Mouse (Mus musculus): ENCODE measurements at regions not wholly inside any gene's neighbourhood (a gene's known extent, or its start where the extent isn't known, plus 50 kb on each side); places are given as distances from the start of the nearest gene placed in this dataset.

- no peaks in the 10 kb centered on the region for H3K27me3 ChIP-seq (ENCODE audit: control insufficient read depth, insufficient read depth, low read length)
- no peak overlapping the region for H3K4me3 ChIP-seq (ENCODE audit: low read depth, low read length)
- TF ChIP-seq CTCF (IDR thresholded peaks at IDR 0.05; ENCODE audit: extremely low read depth, insufficient read length, insufficient replicate concordance, low read depth, low read length) (no peak), POLR2A (IDR thresholded peaks at IDR 0.05; ENCODE audit: low read depth, low read length) (no peak)
- 32% methylated on average over 1 of the region's 1 CpGs for WGBS
- no peaks in the 10 kb centered on the region for H3K4me1 ChIP-seq (ENCODE audit: control insufficient read depth, insufficient read depth, insufficient read length, low read length)
- no peaks in the 10 kb centered on the region for H3K36me3 ChIP-seq (ENCODE audit: control insufficient read depth, insufficient read depth, low read length)
- H3K27ac ChIP-seq (ENCODE audit: insufficient read depth, low read depth, low read length) = no peak overlapping the region
Measured at GRCm38 (mm10) chr12:97994884-97995283, 264.4 kb downstream of the Galc start.

DNA sequence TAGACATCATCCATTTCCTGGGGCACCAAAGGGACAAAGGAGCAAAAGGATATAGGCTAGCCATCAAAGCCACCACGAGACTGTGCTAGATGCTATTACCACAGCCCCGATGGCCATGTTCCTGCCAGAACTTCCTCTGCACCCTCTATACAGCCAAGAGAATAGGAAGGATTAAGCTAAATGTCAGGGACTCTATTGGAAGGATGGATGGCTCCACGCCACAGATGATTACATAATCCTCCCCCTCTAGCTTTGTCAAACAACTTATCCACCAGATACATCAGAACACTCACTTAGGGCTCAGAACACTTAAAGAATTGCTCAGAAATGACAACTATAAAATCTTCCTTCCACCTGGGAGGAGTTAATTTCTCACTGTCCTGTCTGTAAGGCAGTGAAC, 265.3 kb downstream of the Galc start:
- Histone ChIP-seq H3K4me1 (ENCODE audit: control insufficient read depth, insufficient read depth, insufficient read length, low read length) (no peaks in the 10 kb centered on the region), H3K27ac (ENCODE audit: insufficient read depth, low read depth, low read length) (no peak overlapping the region), H3K27me3 (ENCODE audit: control insufficient read depth, insufficient read depth, low read length) (no peaks in the 10 kb centered on the region), H3K36me3 (ENCODE audit: control insufficient read depth, insufficient read depth, low read length) (no peaks in the 10 kb centered on the region), H3K4me3 (ENCODE audit: low read depth, low read length) (no peak overlapping the region)
- no peak for TF ChIP-seq CTCF (IDR thresholded peaks at IDR 0.05; ENCODE audit: extremely low read depth, insufficient read length, insufficient replicate concordance, low read depth, low read length)
- TF ChIP-seq POLR2A (IDR thresholded peaks at IDR 0.05; ENCODE audit: low read depth, low read length) = no peak
- 78% methylated on average over 3 of the region's 3 CpGs for WGBS

DNA sequence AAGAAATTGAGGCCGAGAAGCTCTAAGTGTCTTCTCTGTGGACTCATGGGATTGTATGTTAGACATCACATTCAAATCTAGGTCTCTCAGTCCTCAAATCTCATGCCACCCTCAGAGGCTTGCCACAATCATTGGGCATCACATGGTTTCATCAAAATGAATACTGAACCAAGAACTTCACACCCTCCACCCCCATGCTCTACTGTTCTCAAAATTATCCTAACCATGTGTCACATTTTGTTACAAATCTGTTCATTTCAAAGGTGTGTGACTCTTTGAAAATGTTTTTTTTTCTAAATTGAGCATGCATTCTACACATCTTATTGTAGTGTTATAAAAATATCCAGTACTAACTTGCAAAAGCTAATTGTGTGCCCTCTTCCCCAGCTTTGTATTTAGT, 275.9 kb downstream of the Galc start:
- Histone ChIP-seq H3K27me3 (ENCODE audit: control insufficient read depth, insufficient read depth, low read length) (no peaks in the 10 kb centered on the region), H3K36me3 (ENCODE audit: control insufficient read depth, insufficient read depth, low read length) (no peaks in the 10 kb centered on the region), H3K4me1 (ENCODE audit: control insufficient read depth, insufficient read depth, insufficient read length, low read length) (no peaks in the 10 kb centered on the region), H3K27ac (ENCODE audit: insufficient read depth, low read depth, low read length) (no peak overlapping the region), H3K4me3 (ENCODE audit: low read depth, low read length) (no peak overlapping the region)
- 95% methylated on average over 1 of the region's 1 CpGs for WGBS
- TF ChIP-seq POLR2A (IDR thresholded peaks at IDR 0.05; ENCODE audit: low read depth, low read length) = no peak
- TF ChIP-seq CTCF (IDR thresholded peaks at IDR 0.05; ENCODE audit: extremely low read depth, insufficient read length, insufficient replicate concordance, low read depth, low read length) = no peak

- TF ChIP-seq POLR2A (IDR thresholded peaks at IDR 0.05; ENCODE audit: low read depth, low read length) (no peak), CTCF (IDR thresholded peaks at IDR 0.05; ENCODE audit: extremely low read depth, insufficient read length, insufficient replicate concordance, low read depth, low read length) (no peak)
- H3K4me1 ChIP-seq (ENCODE audit: control insufficient read depth, insufficient read depth, insufficient read length, low read length) = no peaks in the 10 kb centered on the region
- no peak overlapping the region for H3K4me3 ChIP-seq (ENCODE audit: low read depth, low read length)
- no peaks in the 10 kb centered on the region for H3K27me3 ChIP-seq (ENCODE audit: control insufficient read depth, insufficient read depth, low read length)
- WGBS = 53% methylated on average over 3 of the region's 3 CpGs
- H3K27ac ChIP-seq (ENCODE audit: insufficient read depth, low read depth, low read length) = no peak overlapping the region
- H3K36me3 ChIP-seq (ENCODE audit: control insufficient read depth, insufficient read depth, low read length) = no peaks in the 10 kb centered on the region
Measured at GRCm38 (mm10) chr12:97978668-97979067, 280.6 kb downstream of the Galc start.

GRCm38 (mm10) chr12:97978178-97978651, 281.0 kb downstream of the Galc start:
- TF ChIP-seq CTCF (IDR thresholded peaks at IDR 0.05; ENCODE audit: extremely low read depth, insufficient read length, insufficient replicate concordance, low read depth, low read length) (no peak), POLR2A (IDR thresholded peaks at IDR 0.05; ENCODE audit: low read depth, low read length) (no peak)
- Histone ChIP-seq H3K4me3 (ENCODE audit: low read depth, low read length) (no peak overlapping the region), H3K36me3 (ENCODE audit: control insufficient read depth, insufficient read depth, low read length) (no peaks in the 10 kb centered on the region), H3K27ac (ENCODE audit: insufficient read depth, low read depth, low read length) (no peak overlapping the region), H3K4me1 (ENCODE audit: control insufficient read depth, insufficient read depth, insufficient read length, low read length) (no peaks in the 10 kb centered on the region), H3K27me3 (ENCODE audit: control insufficient read depth, insufficient read depth, low read length) (no peaks in the 10 kb centered on the region)
- 77% methylated on average over 8 of the region's 8 CpGs for WGBS

DNA sequence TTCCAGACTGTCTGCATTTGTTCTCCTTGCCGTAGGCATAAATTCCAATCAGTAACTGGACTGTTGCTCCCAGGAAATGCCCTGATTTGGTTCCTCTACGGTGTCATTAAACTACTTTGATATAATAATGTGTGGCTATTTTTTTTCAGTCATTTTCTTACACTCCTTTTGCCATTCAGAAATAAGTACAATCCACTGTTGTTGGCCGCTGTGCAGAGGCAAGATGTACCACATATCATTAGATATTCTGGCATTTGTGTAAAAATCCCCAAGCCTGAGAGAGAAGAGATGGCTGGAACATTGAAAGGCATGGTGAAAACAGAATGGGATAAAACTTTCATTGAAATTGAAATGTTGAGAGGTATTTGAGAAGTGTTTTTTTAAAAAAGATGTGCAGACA, 281.6 kb downstream of the Galc start:
- WGBS = 72% methylated on average over 3 of the region's 3 CpGs
- H3K4me1 ChIP-seq (ENCODE audit: control insufficient read depth, insufficient read depth, insufficient read length, low read length) = no peaks in the 10 kb centered on the region
- H3K4me3 ChIP-seq (ENCODE audit: low read depth, low read length) = no peak overlapping the region
- no peak overlapping the region for H3K27ac ChIP-seq (ENCODE audit: insufficient read depth, low read depth, low read length)
- no peaks in the 10 kb centered on the region for H3K27me3 ChIP-seq (ENCODE audit: control insufficient read depth, insufficient read depth, low read length)
- no peaks in the 10 kb centered on the region for H3K36me3 ChIP-seq (ENCODE audit: control insufficient read depth, insufficient read depth, low read length)
- TF ChIP-seq CTCF (IDR thresholded peaks at IDR 0.05; ENCODE audit: extremely low read depth, insufficient read length, insufficient replicate concordance, low read depth, low read length) (no peak), POLR2A (IDR thresholded peaks at IDR 0.05; ENCODE audit: low read depth, low read length) (no peak)

GRCm38 (mm10) chr12:97973909-97974510, 285.2 kb downstream of the Galc start:
- no peak overlapping the region for H3K27ac ChIP-seq (ENCODE audit: insufficient read depth, low read depth, low read length)

More at GRCm38 (mm10) chr12:97973909-97974510, 285.2 kb downstream of the Galc start:
- 62% methylated on average over 10 of the region's 10 CpGs for WGBS
- TF ChIP-seq POLR2A (IDR thresholded peaks at IDR 0.05; ENCODE audit: low read depth, low read length) (no peak), CTCF (IDR thresholded peaks at IDR 0.05; ENCODE audit: extremely low read depth, insufficient read length, insufficient replicate concordance, low read depth, low read length) (no peak)
- no peaks in the 10 kb centered on the region for H3K36me3 ChIP-seq (ENCODE audit: control insufficient read depth, insufficient read depth, low read length)
- H3K4me1 ChIP-seq (ENCODE audit: control insufficient read depth, insufficient read depth, insufficient read length, low read length) = no peaks in the 10 kb centered on the region
- H3K27me3 ChIP-seq (ENCODE audit: control insufficient read depth, insufficient read depth, low read length) = no peaks in the 10 kb centered on the region
- H3K4me3 ChIP-seq (ENCODE audit: low read depth, low read length) = no peak overlapping the region
